Mouse (Mus musculus) neutrophil, adult 59 days (primary cell): ENCODE results near the gene Atad1. TPM values are rescaled to one million over a fixed set of nuclear protein-coding genes. Genes with fewer than 3 reads are reported as not detected.

Experiments used
- total RNA-seq, 2 experiments: library from RNA; stranded (reverse); gene quantifications; 1 replicate in 1 of 2; 2 replicates in 1 of 2; pipeline ENCODE4 v1.2.4; 2023

Gene Atad1
- total RNA-seq = 10 to 100 TPM; 22.9 to 27.1 TPM

DNA sequence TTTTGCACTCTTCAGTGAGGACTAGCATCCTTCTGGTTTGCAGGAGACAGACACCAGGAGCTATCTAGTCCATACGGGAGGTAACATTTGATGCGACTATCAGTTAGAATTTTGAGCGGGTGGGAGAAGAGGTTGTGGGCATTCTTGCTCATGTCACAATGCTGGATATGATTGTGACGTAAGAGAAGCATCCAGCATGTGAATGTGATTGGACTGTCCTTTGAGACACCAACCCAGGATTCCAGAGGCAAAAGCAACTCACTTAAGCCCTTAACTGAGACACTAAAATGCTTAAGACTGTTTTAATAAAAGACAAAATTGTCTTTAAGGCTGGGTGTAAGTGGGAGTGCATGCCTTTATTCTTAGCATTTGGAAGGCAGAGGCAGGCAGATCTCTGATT is at the start of gene Atad1:
Gene Atad1, minus strand, starts transcription at position 101 of the 400 bp plus-strand sequence.

DNA sequence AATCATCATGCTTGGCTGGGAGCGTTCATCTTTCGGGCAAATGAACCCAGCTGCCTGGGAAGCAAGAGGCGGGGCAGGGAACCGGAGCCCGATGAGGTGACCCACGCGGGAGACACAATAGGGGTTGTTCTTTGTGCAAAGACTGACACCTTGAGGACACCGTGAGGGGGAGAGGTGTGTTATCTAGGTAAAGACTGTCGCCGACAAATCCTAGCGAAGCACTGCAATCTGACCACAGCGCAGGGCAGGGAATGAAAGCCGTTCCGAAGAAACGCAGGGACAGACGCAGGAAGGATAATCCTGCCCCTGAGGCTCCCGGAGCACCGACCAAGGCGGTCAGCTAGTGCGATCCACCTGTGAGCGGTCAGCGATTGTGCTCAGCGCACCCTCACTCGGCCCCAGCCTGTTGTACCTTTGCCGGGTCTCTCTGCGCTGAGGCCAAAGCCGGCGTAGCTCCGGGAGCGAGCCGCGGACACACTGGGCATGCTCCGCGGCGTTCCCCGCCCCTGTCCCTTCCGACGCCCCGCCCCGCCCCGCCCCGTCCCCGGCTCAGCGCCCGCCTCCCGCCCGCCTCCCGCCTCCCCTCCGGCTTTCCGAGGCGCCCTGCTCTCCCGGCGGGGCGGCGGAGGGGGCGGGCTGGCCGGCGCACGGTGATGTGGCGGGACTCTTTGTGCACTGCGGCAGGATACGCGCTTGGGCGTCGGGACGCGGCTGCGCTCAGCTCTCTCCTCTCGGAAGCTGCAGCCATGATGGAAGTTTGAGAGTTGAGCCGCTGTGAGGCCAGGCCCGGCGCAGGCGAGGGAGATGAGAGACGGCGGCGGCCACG is 17.5 kb upstream of the Atad1 start, which contains the start of gene Pten:
Gene Pten, plus strand, starts transcription at position 598 of the 826 bp plus-strand sequence.

Other genes with a start within 250 kb of the Atad1 start
- 10 to 100 TPM; 16.2 to 20.8 TPM for gene Papss2, start 144.0 kb downstream of the Atad1 start, total RNA-seq
- 100 to 1,000 TPM; 175 to 178 TPM for gene Pten, start 17.7 kb upstream of the Atad1 start, total RNA-seq